Comparison of ENCODE assay signal across 13 mouse cellular contexts in the genomic region with DNA sequence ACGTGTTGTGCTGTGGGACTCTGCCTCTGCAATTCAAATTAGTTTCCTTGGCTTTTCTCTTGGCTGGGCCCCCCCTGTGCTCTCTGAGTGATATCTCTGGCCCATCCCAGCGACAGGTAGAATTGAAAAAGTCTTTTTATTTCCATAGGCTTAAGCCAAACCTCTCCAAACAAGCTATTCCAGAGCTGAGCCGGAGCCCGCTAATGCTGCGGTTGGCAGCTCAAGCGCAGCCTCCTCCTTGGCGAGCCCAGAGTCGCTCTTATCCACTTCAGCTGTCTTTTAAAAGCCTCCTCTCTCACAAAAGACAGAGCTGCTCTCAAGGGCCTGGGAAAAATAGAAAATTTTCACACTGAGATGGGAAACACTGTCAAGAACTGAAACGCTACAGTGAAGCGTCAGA.
DNase-seq lines count a peak whose midpoint lies in the region; ATAC-seq and TF ChIP-seq lines count a peak whose summit lies in the region.
"Had no signal": no experiment of that assay in that cellular context is flagged by ENCODE, and none has a peak within 500 bp of the region (broad histone marks: within the 10 kb centered on the region; RNA-seq: fewer than 3 reads in every experiment).

No protein-coding gene starts in this region.

- ATAC-seq in kidney, embryonic 15.5 days (replicated peaks; ENCODE audit: low FRiP score): peak; percentile 79
- ATAC-seq in forebrain, postnatal 0 days: peak; percentile 36; the same call in 1 of the 2 replicates
- ATAC-seq in midbrain, embryonic 12.5 days (ENCODE audit: low FRiP score, low read depth): peak; percentile 60

- no peak overlapping the region for H3K4me3 ChIP-seq in kidney, embryonic 15.5 days (replicated peaks)
- no peak overlapping the region for H3K4me3 ChIP-seq in forebrain, postnatal 0 days (ENCODE audit: low read depth, low read length)
- no peak overlapping the region for H3K4me3 ChIP-seq in midbrain, embryonic 12.5 days
- H3K4me3 ChIP-seq: embryonic facial prominence, embryonic 12.5 days; neural tube, embryonic 12.5 days had no signal

- no peaks in the 10 kb centered on the region for H3K9me3 ChIP-seq in kidney, embryonic 15.5 days (replicated peaks)
- no peaks in the 10 kb centered on the region for H3K9me3 ChIP-seq in forebrain, postnatal 0 days (ENCODE audit: low read length)
- H3K9me3 ChIP-seq in midbrain, embryonic 12.5 days: no peaks in the 10 kb centered on the region
- H3K9me3 ChIP-seq: embryonic facial prominence, embryonic 12.5 days; neural tube, embryonic 12.5 days had no signal

- peaks cover 4% of the 10 kb centered on the region; the same call in 1 of the 2 replicates for H3K4me1 ChIP-seq in kidney, embryonic 15.5 days
- no peaks in the 10 kb centered on the region for H3K4me1 ChIP-seq in forebrain, postnatal 0 days (ENCODE audit: insufficient read depth)
- peaks cover 11% of the 10 kb centered on the region for H3K4me1 ChIP-seq in midbrain, embryonic 12.5 days
- H3K4me1 ChIP-seq: embryonic facial prominence, embryonic 12.5 days; neural tube, embryonic 12.5 days had no signal

- no peak for DNase-seq in kidney, postnatal 14 days
- DNase-seq in embryo, embryonic 10.5 days (ENCODE audit: low spot score): peak; percentile 23
- DNase-seq in forebrain, postnatal 0 days: peak; percentile 18
- DNase-seq in B cell, adult 2 months: no peak
- no peak for DNase-seq in adrenal gland, postnatal 25 days
- DNase-seq in spleen, adult 18-20 months: no peak
- DNase-seq: adrenal gland, postnatal 14 days; cerebellum, adult 11-12 months; lung, adult 2 months had no signal

- peak overlapping the region; percentile 7; the same call in 1 of the 2 replicates for H3K27ac ChIP-seq in kidney, embryonic 15.5 days
- H3K27ac ChIP-seq in forebrain, postnatal 0 days (ENCODE audit: low read depth, low read length): no peak overlapping the region
- peak overlapping the region; percentile 36 for H3K27ac ChIP-seq in midbrain, embryonic 12.5 days (replicated peaks)
- H3K27ac ChIP-seq: embryonic facial prominence, embryonic 12.5 days; neural tube, embryonic 12.5 days had no signal

- WGBS in kidney, embryonic 15.5 days: 40% methylated on average over 10 of the region's 10 CpGs
- WGBS in forebrain, postnatal 0 days: 10% methylated on average over 10 of the region's 10 CpGs
- WGBS in midbrain, embryonic 12.5 days: 14% methylated on average over 10 of the region's 10 CpGs

- H3K36me3 ChIP-seq in kidney, embryonic 15.5 days: no peaks in the 10 kb centered on the region
- H3K36me3 ChIP-seq in forebrain, postnatal 0 days (ENCODE audit: insufficient read depth): no peaks in the 10 kb centered on the region
- no peaks in the 10 kb centered on the region for H3K36me3 ChIP-seq in midbrain, embryonic 12.5 days
- H3K36me3 ChIP-seq: embryonic facial prominence, embryonic 12.5 days; neural tube, embryonic 12.5 days had no signal

- H3K27me3 ChIP-seq in kidney, embryonic 15.5 days: no peaks in the 10 kb centered on the region
- H3K27me3 ChIP-seq in forebrain, postnatal 0 days (ENCODE audit: insufficient read depth, low read length): no peaks in the 10 kb centered on the region
- H3K27me3 ChIP-seq in midbrain, embryonic 12.5 days: no peaks in the 10 kb centered on the region
- H3K27me3 ChIP-seq: embryonic facial prominence, embryonic 12.5 days; neural tube, embryonic 12.5 days had no signal

- TF ChIP-seq CTCF in forebrain, postnatal 0 days (IDR thresholded peaks at IDR 0.05; ENCODE audit: low read depth): no peak

- H3K4me2 ChIP-seq in kidney, embryonic 15.5 days: no peak overlapping the region
- H3K4me2 ChIP-seq in forebrain, postnatal 0 days (ENCODE audit: low read depth): no peak overlapping the region
- H3K4me2 ChIP-seq in midbrain, embryonic 12.5 days (replicated peaks): peak overlapping the region; percentile 10
- H3K4me2 ChIP-seq: embryonic facial prominence, embryonic 12.5 days; neural tube, embryonic 12.5 days had no signal

- H3K9ac ChIP-seq in kidney, embryonic 15.5 days: no peak overlapping the region
- H3K9ac ChIP-seq in forebrain, postnatal 0 days: no peak overlapping the region
- H3K9ac ChIP-seq in midbrain, embryonic 12.5 days (replicated peaks): 0 out of 2 replicates have a peak overlapping the region, but pooled peaks have one; percentile 29
- H3K9ac ChIP-seq: embryonic facial prominence, embryonic 12.5 days; neural tube, embryonic 12.5 days had no signal

Comparison
In these comparisons a context has a peak if more than half of its experiments do, and no peak if none do; other contexts are left out.
1. DNase-seq: peak in embryo, embryonic 10.5 days (single experiment) and forebrain, postnatal 0 days (single experiment); none in kidney, postnatal 14 days (single experiment), B cell, adult 2 months (0 of 2), adrenal gland, postnatal 25 days (single experiment) and spleen, adult 18-20 months (0 of 2).
2. Peak in every context shown above with its lines, with median percentiles within 50 percentile points of each other: ATAC-seq.